Mouse (Mus musculus) small intestine, adult 2 months (tissue): ENCODE results near the gene Ywhag.

ENCODE experiments used
- CTCF ChIP-seq: fragments of 200-500 bp; IDR thresholded peaks from 2 replicates; pipeline ENCODE4 v1.5.1; 2012; ENCODE audit warnings: low read depth, mild to moderate bottlenecking, control low read depth, inconsistent platforms, low read length, moderate library complexity, mixed read lengths; ENCODE audit not compliant: insufficient replicate concordance, insufficient read length; ENCODE audit errors: extremely low read depth
- POLR2A ChIP-seq: fragments of 200-500 bp; IDR thresholded peaks from 2 replicates; pipeline ENCODE4 v1.6.1; 2012; ENCODE audit warnings: low read depth, mild to moderate bottlenecking, control low read depth, inconsistent platforms, low read length, moderate library complexity

DNA sequence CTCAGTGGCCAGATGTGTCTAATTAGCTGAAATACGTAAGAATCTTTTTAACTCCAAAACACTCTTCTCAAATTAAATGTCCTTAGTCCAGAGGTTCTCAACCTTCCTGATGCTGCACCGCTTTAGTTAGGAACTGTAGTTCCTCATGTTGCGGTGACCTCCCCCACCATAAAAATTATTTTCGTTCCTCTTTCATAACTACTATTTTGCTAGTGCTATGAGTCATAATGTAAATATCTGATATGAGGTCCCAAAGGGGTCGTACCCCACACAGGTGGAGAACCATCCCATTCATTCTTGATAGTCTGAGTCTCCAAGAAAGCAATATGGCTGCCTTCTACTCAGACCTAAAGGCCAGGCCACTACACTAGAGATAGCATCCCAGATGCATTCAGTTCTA lies 63.9 kb downstream of the Ywhag start:
- TF ChIP-seq CTCF (no peak), POLR2A (no peak)
